Mouse (Mus musculus) forebrain, embryonic 14.5 days (tissue): Measurements from ENCODE around the gene Trpc1. TPM values are rescaled to one million over a fixed set of nuclear protein-coding genes. Genes with fewer than 3 reads are reported as not detected.

Source experiments
- ATAC-seq: fragments of 200-750 bp; cut with Nextera tagmentation; 2 replicates; pipeline ENCODE4 v1.8.0; 2017; ENCODE audit warnings: mild to moderate bottlenecking, moderate library complexity
- DNase-seq: peaks from one replicate; pipeline ENCODE4 v3.0.0-alpha.2; 2015; ENCODE audit warnings: low spot score
- H3K27ac ChIP-seq: fragments of 300-500 bp; sonication (generic); 2 replicates; pipeline ENCODE4 v1.5.1; 2014; ENCODE audit warnings: low read depth, mild to moderate bottlenecking, control low read depth, low read length, moderate library complexity
- H3K27me3 ChIP-seq: fragments of 300-500 bp; sonication (generic); replicated peaks from 2 replicates; pipeline ENCODE4 v1.6.1; 2014; ENCODE audit warnings: low read length, control low read depth, mixed read lengths; ENCODE audit not compliant: control insufficient read depth, insufficient read depth
- H3K36me3 ChIP-seq: fragments of 300-500 bp; sonication (generic); 2 replicates; pipeline ENCODE4 v1.6.1; 2014; ENCODE audit warnings: low read length, control low read depth; ENCODE audit not compliant: control insufficient read depth, insufficient read depth
- H3K4me1 ChIP-seq: fragments of 300-500 bp; sonication (generic); 2 replicates; pipeline ENCODE4 v1.6.1; 2014; ENCODE audit warnings: antibody characterized with exemption, low read length, control low read depth; ENCODE audit not compliant: control insufficient read depth, insufficient read depth
- H3K4me2 ChIP-seq: fragments of 300-500 bp; sonication (generic); 2 replicates; pipeline ENCODE4 v1.6.1; 2014; ENCODE audit warnings: mild to moderate bottlenecking, control low read depth, low read length
- H3K4me3 ChIP-seq: fragments of 300-500 bp; sonication (generic); 2 replicates; pipeline ENCODE4 v1.5.1; 2014; ENCODE audit warnings: low read depth, low read length, control low read depth
- H3K9ac ChIP-seq: fragments of 300-500 bp; sonication (generic); 2 replicates; pipeline ENCODE4 v1.6.1; 2014; ENCODE audit warnings: mild to moderate bottlenecking, low read length, control low read depth, moderate library complexity
- H3K9me3 ChIP-seq: fragments of 300-500 bp; sonication (generic); replicated peaks from 2 replicates; pipeline ENCODE4 v1.6.1; 2016; ENCODE audit warnings: low read length, control low read depth, mixed read lengths; ENCODE audit not compliant: control insufficient read depth
- WGBS: fragments of 180-500 bp; shearing (Covaris S2); extraction: QIAGEN DNeasy Blood & Tissue Kit; methylation state at CpG from one replicate; pipeline ENCODE4 v1.1.7; 2014; 5-methylcytosine and 5-hydroxymethylcytosine counted together
- polyA plus RNA-seq: library from polyadenylated mRNA; unstranded; fragments of >200 nt; fragmentation: Nextera tagmentation; extraction: Ambion mirVana; gene quantifications from 2 replicates; pipeline ENCODE4 v1.2.1, GENCODE M21; 2014

The Trpc1 gene
- polyA plus RNA-seq, 1 experiment from 2014 or later: 4.5 TPM

DNA sequence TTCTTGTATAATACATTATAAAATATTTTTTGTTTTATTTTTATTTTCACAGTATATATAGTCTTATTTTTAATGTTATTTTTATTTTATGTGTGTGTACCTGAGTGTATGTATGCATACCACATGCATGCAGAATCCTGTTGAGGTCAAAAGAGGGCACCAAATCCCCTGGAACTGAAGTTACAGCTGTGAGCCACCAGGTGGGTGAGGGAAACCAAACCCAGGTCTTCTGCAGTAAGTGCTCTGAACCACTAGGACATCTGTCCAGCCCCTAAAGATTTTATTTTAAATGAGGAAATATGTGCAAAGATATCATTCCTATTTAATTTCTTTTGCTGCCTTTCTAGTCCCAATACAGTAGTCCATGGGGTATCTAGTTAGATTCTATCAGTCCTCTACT, 41.2 kb downstream of the Trpc1 start:
- no peak overlapping the region for H3K27ac ChIP-seq
- H3K27me3 ChIP-seq: no peaks in the 10 kb centered on the region
- ATAC-seq (no peak), DNase-seq (no peak)
- no peak overlapping the region for H3K9ac ChIP-seq
- H3K9me3 ChIP-seq: no peaks in the 10 kb centered on the region
- no peak overlapping the region for H3K4me3 ChIP-seq
- no peaks in the 10 kb centered on the region for H3K36me3 ChIP-seq
- H3K4me1 ChIP-seq: no peaks in the 10 kb centered on the region
- H3K4me2 ChIP-seq: no peak overlapping the region

DNA sequence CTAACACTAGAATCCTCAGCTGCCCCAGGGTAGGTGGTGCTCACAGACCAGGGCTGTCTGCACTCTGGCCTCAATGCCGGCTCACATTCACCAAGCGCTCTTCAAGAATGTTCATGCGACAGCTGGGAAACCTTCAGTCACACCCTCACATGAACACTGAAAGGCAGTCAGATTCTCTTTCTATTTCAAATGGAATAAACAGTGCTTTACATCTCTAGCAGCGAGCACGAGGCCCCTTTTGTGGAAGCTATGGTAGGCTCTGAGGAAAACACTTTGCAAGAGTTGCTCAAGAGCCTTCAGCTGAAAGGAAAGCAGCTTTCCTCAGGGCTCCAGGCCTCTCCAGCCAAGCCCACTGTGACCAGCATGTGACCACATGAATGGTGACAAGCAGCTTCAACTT, 44.8 kb downstream of the Trpc1 start:
- 91% methylated on average over 5 of the region's 5 CpGs for WGBS
- Histone ChIP-seq H3K4me1 (no peaks in the 10 kb centered on the region), H3K27me3 (no peaks in the 10 kb centered on the region), H3K27ac (no peak overlapping the region), H3K9ac (no peak overlapping the region), H3K4me3 (no peak overlapping the region), H3K9me3 (no peaks in the 10 kb centered on the region), H3K36me3 (no peaks in the 10 kb centered on the region), H3K4me2 (no peak overlapping the region)
- ATAC-seq: no peak
- DNase-seq: no peak

DNA sequence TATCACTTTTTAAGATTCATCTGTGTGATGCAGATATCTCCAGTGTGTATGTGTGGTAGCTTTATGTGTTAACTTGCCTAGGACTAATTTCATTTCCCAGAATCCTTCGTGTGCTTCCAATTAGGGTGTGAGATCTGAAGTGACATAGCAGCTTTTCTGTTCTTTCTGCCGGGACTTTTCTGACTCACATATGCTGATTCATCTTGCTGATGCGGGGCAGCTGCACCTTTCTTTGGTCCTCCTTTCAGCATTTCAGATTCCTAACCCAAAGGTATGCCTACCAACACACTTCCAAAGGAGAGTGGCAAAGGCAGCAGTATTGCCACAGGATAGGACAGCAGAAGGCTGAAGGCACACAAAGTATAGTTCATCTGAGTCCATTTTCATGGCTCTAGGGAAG, 46.1 kb downstream of the Trpc1 start:
- H3K4me3 ChIP-seq: no peak overlapping the region
- H3K36me3 ChIP-seq: no peaks in the 10 kb centered on the region
- no peak overlapping the region for H3K27ac ChIP-seq
- H3K9ac ChIP-seq: no peak overlapping the region
- no peaks in the 10 kb centered on the region for H3K9me3 ChIP-seq
- no peak for ATAC-seq
- H3K27me3 ChIP-seq: no peaks in the 10 kb centered on the region
- no peak for DNase-seq
- H3K4me2 ChIP-seq: no peak overlapping the region
- 90% methylated on average over 3 of the region's 3 CpGs for WGBS
- H3K4me1 ChIP-seq: no peaks in the 10 kb centered on the region

DNA sequence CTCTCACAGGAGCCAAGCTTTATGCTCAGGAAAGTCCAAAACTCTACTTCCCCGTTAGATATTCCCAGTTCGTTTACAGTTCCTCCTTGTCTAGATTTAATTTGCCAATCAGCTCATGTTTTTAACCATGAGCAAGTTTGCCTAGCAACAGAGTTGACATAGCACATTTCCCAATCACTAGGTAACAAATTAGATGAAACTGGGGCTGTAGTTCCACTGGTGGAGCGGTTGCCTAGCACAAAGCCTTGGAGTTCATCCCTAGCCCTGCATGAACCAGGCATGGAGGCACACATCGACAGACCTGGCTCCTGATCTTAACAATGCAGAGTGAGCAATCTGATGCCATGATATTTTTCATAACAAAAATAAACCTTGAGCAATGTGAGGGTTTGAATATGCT, 50.9 kb downstream of the Trpc1 start:
- Histone ChIP-seq H3K9ac (no peak overlapping the region), H3K4me3 (no peak overlapping the region), H3K36me3 (no peaks in the 10 kb centered on the region), H3K9me3 (no peaks in the 10 kb centered on the region), H3K4me1 (no peaks in the 10 kb centered on the region), H3K4me2 (no peak overlapping the region), H3K27ac (no peak overlapping the region), H3K27me3 (no peaks in the 10 kb centered on the region)
- 70% methylated on average over 4 of the region's 4 CpGs for WGBS
- no peak for ATAC-seq
- DNase-seq: no peak

DNA sequence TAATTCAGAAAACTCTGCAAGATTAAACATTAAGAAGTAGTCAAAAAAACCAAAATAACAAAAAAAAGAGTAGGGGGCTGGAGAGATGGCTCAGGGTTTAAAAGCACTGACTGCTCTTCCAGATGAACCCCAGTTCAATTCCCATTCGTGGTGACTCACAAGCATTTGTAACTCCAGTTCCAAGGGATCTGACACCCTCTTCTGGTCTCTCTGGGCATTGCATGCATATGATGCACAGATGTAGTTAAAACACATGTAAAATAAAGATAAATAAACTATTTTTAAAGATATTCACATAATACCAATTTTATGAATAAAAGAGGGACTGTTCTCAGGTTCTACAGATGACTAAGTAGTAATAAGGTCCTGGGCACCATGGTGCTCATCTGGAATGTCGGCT, 52.4 kb downstream of the Trpc1 start:
- Histone ChIP-seq H3K36me3 (no peaks in the 10 kb centered on the region), H3K4me2 (no peak overlapping the region), H3K9ac (no peak overlapping the region), H3K27me3 (no peaks in the 10 kb centered on the region), H3K4me1 (no peaks in the 10 kb centered on the region), H3K27ac (no peak overlapping the region), H3K9me3 (no peaks in the 10 kb centered on the region), H3K4me3 (no peak overlapping the region)
- ATAC-seq (no peak), DNase-seq (peak; percentile 42)
- 62% methylated on average over 2 of the region's 2 CpGs for WGBS

DNA sequence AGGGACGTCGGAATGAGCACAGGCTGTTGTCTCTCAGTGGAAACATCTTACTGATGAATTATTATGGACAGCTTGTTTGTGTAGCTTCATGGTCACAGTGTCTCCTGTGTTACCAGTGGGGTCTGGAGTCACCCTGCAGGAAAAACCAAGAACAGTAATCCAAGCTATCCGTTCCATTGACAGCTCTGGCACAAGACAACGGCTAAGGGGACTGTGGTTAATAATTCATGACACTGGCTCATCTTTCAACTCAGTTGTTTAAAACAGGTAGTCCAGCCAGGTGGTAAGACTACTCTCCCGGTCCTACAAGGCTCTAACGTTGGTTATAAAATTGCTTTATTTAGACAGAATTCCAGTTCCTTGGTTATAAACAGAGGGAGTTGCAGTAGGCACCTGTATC, 53.6 kb downstream of the Trpc1 start:
- Histone ChIP-seq H3K4me3 (no peak overlapping the region), H3K9me3 (no peaks in the 10 kb centered on the region), H3K27ac (no peak overlapping the region), H3K4me2 (no peak overlapping the region), H3K36me3 (no peaks in the 10 kb centered on the region), H3K27me3 (no peaks in the 10 kb centered on the region), H3K4me1 (no peaks in the 10 kb centered on the region), H3K9ac (no peak overlapping the region)
- no peak for DNase-seq
- ATAC-seq: no peak
- WGBS: 87% methylated on average over 6 of the region's 6 CpGs

DNA sequence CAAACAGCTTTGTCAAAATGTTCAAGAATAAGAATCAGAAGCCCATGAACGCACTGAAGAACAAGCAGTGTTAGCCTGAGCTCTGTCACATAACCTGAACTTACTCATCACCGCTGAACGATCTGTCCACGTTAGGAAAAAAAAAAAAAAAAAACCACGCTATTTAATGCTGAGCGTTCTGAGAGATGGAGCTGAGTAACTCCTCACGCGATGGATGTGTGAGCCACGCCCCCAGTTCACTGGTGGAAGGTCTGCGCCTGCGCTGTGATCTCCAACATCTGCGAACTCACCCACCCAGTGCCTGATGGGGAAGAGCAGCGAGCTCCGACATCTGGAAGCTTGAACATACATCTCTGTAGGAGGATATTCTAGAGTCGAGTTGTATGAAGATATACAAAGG, 55.2 kb downstream of the Trpc1 start:
- Histone ChIP-seq H3K36me3 (no peaks in the 10 kb centered on the region), H3K27ac (no peak overlapping the region), H3K27me3 (no peaks in the 10 kb centered on the region), H3K4me2 (no peak overlapping the region), H3K4me3 (no peak overlapping the region), H3K9me3 (no peaks in the 10 kb centered on the region), H3K9ac (no peak overlapping the region), H3K4me1 (no peaks in the 10 kb centered on the region)
- DNase-seq (no peak), ATAC-seq (no peak)
- WGBS: 92% methylated on average over 15 of the region's 15 CpGs

DNA sequence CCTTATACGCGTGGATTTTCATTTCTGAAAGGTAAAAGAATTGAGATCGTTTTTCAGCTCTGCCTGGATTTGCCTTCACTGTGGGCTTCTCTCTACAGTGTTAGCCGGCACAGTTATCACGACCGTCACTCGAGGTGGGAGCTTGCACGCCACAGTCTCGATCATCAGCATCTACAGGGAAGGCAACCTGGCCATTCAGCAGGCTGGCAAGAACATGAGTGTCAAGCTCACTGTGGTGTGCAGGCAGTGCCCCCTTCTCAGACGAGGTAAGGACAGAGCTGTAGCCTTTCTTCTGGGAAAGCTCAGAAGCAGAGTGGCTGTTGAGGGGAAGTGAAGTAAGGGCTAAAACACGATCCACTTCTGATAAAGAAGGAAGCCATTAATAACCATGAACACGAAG, 55.6 kb downstream of the Trpc1 start:
- Histone ChIP-seq H3K27me3 (no peaks in the 10 kb centered on the region), H3K27ac (no peak overlapping the region), H3K9ac (no peak overlapping the region), H3K4me1 (no peaks in the 10 kb centered on the region), H3K9me3 (no peaks in the 10 kb centered on the region), H3K36me3 (no peaks in the 10 kb centered on the region), H3K4me3 (no peak overlapping the region), H3K4me2 (no peak overlapping the region)
- WGBS: 88% methylated on average over 12 of the region's 12 CpGs
- ATAC-seq (no peak), DNase-seq (no peak)

DNA sequence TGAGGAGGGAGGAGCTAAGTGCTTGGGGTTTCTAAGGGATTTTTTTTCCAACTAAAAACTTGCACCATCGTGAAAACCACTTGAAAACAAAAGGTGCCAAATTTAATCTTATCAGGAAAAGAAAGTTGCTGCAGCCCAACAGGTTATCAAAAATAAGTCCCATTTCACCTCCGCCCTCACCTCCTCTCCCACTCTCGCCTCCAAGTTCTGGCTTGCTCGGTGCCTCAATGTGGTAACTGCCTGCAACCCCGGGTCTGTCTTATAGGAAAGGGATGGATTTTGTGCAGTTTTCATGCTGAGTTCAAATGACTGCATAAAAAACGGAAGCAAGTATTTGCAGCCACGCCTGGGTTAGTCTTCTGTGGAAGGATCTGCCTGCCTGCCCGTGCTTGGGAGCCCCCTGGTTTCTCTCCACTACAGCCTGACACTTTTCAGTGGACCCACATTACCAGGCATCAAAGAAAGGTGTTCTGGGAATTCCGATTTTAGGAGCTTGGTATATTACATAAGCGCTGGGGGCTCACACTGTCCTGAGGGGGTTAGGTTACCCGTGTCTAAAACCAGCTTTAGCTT, 56.6 kb downstream of the Trpc1 start:
- no peaks in the 10 kb centered on the region for H3K27me3 ChIP-seq
- ATAC-seq: no peak
- H3K4me1 ChIP-seq: no peaks in the 10 kb centered on the region
- no peaks in the 10 kb centered on the region for H3K36me3 ChIP-seq
- no peak overlapping the region for H3K4me3 ChIP-seq
- H3K9ac ChIP-seq: no peak overlapping the region
- H3K4me2 ChIP-seq: no peak overlapping the region
- WGBS: 89% methylated on average over 11 of the region's 11 CpGs
- DNase-seq: no peak
- H3K27ac ChIP-seq: no peak overlapping the region
- no peaks in the 10 kb centered on the region for H3K9me3 ChIP-seq
